Mouse (Mus musculus) right cerebral cortex, postnatal 25 days (tissue): Measurements from ENCODE around the gene Ino80b.

Source experiments
- DNase-seq: peaks from one replicate; pipeline ENCODE4 v3.0.0; 2022

Ino80b gene

GRCm38 (mm10) chr6:83140044-83140443 lies 14.8 kb upstream of the Ino80b start:
- no peak for DNase-seq

DNA sequence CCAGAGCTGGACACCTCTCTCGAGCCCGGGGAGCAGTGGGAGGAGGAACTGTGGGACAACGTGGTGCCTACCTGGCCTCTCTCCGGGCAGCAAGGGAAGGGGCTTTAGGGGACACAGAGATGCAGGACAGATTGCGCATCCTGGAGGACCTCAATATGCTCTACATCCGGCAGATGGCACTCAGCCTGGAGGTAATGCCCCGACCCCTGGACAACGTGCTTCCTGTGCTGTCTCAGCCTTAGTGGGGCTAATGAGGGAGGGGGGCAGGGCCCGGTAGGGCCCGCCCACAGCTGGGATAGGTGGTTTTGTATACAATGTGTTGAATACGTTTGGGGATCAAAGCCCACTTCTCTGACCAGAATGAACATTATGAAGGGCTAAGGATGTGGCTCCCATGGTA lies 12.8 kb upstream of the Ino80b start:
- DNase-seq = no peak

- DNase-seq = no peak
Observed at GRCm38 (mm10) chr6:83137576-83137950, 12.3 kb upstream of the Ino80b start.

DNA sequence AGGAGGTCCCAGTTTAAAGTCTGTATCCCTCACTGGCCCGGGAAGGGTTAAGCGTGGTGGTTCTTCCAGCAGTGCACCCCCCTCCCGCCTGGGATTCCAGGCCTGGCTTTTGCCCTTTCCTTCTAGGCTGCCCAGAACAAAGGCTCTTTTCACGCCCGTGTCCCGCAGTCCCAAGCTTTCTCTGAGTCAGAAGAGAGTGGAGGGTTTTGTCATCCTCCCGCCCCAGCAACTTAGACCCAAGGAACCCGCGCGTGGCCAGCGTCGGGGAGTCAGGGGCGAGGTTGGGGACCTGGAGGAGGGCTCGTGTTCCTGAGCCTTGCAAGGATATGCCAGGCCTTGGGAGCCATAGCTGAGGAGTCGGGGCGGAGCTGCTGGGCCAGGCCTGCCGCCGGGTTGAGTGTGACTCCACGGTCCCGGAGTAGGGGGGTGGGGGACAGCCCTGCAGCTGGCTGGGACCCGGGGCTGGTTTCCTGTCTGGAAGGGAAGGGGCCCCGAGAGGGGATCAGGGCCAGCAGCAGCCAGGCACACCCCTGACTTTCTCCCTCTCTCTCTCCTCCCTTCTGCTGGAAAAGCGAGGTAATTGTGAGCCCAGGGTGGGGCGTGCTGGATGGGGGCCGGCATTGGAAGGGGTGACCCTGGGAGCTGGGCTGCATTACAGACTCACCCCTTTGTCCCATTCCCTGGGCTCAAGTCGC lies 11.8 kb upstream of the Ino80b start:
- no peak for DNase-seq

- no peak for DNase-seq
Observed at GRCm38 (mm10) chr6:83136291-83136880, 11.2 kb upstream of the Ino80b start.

DNA sequence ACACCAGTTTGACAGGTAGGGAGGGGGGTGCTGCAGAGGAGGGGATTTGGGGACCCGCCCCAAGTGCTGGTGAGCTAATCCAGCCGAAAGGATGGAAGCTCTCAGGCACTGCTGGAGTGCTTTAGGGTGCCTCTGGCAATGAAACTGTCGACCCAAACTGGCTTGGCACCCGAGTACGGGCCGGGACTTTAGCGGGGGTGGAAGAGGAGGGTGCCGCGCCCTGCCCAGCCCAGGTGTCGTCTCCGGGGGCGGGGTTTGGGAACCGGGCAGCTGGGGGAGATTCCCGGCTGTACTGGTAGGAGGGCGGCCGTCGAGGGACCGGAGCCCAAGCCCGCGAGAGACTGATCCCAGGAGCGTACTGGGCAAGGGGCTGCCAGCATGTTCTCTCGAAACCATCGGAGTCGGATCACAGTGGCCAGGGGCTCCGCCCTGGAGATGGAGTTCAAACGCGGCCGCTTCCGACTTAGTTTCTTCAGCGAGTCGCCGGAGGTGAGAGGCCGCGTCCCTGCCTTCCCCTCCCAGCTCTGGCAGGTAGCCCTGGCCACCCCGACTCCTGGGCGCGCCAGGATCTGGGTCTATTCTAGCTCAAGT lies 10.4 kb upstream of the Ino80b start:
- DNase-seq = no peak

DNA sequence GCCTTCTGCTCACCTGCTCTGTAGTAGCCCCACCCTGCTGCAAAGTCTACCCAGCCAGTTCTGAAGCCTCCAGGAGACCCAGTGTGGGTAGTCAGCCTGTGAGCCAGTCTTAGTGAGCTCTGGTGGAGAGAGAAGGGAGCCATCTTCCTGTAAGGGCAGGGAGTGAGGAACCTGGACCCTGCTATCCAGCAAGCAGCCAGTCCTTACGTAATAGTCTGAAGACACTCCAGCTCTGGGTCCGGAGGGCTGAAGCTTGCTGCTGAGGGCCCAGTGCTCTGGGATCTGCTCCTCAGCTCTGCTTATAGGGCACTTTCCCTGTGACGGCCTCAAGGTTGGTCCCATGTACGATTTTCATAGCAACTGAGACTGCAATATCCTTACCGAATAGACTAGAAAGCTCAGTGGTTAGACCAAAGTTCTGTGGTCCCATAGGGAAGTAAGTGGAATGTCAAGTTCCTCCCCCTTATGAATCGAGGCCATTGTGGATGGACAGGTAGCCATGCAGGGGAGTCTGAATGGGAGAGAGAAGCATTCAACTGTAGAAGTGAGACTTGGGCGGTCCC lies 9.8 kb upstream of the Ino80b start, which contains the start of gene Rtkn:
Rtkn (plus strand) TSS at position 513 of the 563 bp plus-strand sequence.
- DNase-seq = no peak

GRCm38 (mm10) chr6:83134226-83134625 lies 9.0 kb upstream of the Ino80b start:
- no peak for DNase-seq

- DNase-seq = no peak
Observed at GRCm38 (mm10) chr6:83132176-83132919, 7.1 kb upstream of the Ino80b start.

GRCm38 (mm10) chr6:83131469-83132034 lies 6.3 kb upstream of the Ino80b start:
- DNase-seq = no peak

GRCm38 (mm10) chr6:83127419-83127818 lies 2.2 kb upstream of the Ino80b start:
- no peak for DNase-seq

DNA sequence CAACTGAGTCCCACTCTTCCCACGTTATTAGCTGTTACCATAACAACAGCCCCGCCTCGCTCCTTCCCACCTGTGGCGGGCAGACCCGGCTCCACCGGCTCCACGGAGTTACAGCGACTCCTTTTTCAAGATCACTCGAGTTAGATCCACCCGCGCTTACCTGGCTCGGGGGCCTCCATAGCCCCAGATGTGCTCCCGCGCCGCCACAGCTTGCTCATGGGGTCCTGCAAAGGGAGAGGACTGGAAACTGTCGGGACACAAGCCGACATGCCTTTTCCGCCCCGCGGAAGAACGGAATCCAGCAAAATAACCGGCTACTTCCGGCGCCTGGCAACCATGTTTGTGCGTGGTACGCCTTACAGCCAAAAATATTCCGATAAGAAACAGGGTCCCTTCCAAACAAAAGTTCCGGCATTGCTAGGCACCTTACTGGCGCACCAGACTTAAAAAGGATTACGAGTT lies 349 bp downstream of the Ino80b start:
- DNase-seq = peak; percentile 89

GRCm38 (mm10) chr6:83122961-83123360 lies 2.3 kb downstream of the Ino80b start:
- no peak for DNase-seq

- no peak for DNase-seq
Observed at GRCm38 (mm10) chr6:83121863-83122710, 3.1 kb downstream of the Ino80b start.

- DNase-seq = peak; percentile 95
Observed at GRCm38 (mm10) chr6:83120930-83121862, 4.0 kb downstream of the Ino80b start, which contains the start of gene Wbp1. Gene Wbp1, minus strand, starts transcription at chr6:83121559.

DNA sequence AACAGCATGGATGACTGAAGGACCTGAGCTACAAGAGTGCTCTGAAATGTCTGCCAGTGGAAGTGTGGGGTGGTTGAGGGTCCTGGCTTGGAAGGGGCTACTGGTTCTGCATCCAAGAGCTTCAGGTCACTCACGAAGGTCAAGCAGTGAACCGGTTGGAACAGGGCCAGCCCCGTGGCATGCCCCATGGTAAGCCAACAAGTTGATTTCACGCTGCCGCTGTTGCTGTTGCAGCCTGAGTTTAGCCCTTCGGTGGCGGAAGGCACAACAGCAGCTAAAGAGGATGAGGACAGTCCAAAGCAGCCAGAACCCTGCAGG lies 5.5 kb downstream of the Ino80b start:
- DNase-seq = no peak

- no peak for DNase-seq
Observed at GRCm38 (mm10) chr6:83118825-83119733, 6.2 kb downstream of the Ino80b start.

DNA sequence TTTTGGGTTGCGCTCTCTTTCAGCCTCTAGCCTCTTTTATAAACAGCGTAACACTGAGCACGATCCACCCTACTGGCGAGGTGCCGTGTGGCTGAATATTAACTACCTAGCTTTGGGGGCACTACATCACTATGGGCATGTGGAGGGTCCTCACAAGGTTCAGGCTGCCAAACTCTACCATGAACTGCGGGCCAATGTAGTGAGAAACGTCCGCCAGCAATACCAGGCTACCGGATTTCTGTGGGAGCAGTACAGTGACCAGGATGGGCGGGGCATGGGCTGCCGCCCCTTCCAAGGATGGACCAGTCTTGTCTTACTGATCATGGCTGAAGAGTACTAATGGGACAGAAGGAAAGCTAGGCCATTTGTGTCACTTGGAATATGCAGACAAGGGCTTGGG lies 6.9 kb downstream of the Ino80b start:
- DNase-seq = no peak

- no peak for DNase-seq
Observed at GRCm38 (mm10) chr6:83117616-83118015, 7.6 kb downstream of the Ino80b start.

DNA sequence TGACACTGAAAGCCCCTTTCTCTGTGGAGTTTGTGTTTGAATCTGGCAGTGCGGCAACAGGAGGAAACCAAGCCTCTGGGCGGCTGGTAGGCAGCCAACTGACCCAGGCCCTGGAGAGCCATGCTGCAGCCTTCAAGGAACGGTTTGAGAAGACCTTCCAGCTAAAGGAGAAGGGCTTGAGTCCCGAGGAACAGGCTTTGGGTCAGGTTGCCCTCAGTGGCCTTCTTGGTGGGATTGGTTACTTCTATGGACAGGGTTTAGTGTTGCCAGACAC lies 8.1 kb downstream of the Ino80b start:
- DNase-seq = no peak
